Mouse (Mus musculus) C2C12 (cell line): ENCODE results near the gene 4930404H24Rik. TPM values are rescaled to one million over a fixed set of nuclear protein-coding genes. Genes with fewer than 3 reads are reported as not detected.

ENCODE experiments used
- H3K27me3 ChIP-seq: one replicate; pipeline ENCODE4 v1.6.1; 2011; ENCODE audit not compliant: control insufficient read depth, insufficient read depth, insufficient read length
- H3K36me3 ChIP-seq: one replicate; pipeline ENCODE4 v1.6.1; 2011; ENCODE audit not compliant: control insufficient read depth, insufficient read depth
- H3K4me3 ChIP-seq: one replicate; pipeline ENCODE4 v1.5.1; 2011; ENCODE audit warnings: mild to moderate bottlenecking, control low read depth; ENCODE audit not compliant: poor library complexity, insufficient read depth, severe bottlenecking
- H3K79me2 ChIP-seq: one replicate; pipeline ENCODE4 v1.6.1; 2011; ENCODE audit not compliant: control insufficient read depth, insufficient read depth
- H3K79me3 ChIP-seq: one replicate; pipeline ENCODE4 v1.6.1; 2011; ENCODE audit warnings: low read depth, control low read depth
- H3ac ChIP-seq: one replicate; pipeline ENCODE3; 2011; ENCODE audit warnings: low read depth; ENCODE audit not compliant: control insufficient read depth, insufficient read length
- CEBPB ChIP-seq: IDR thresholded peaks from one replicate; pipeline ENCODE4 v1.6.1; 2011; ENCODE audit warnings: low read depth, mild to moderate bottlenecking, control low read depth, moderate library complexity
- CTCF ChIP-seq: IDR thresholded peaks from one replicate; pipeline ENCODE4 v1.5.1; 2011; ENCODE audit not compliant: control insufficient read depth, insufficient read depth, insufficient read length
- FOSL1 ChIP-seq: IDR thresholded peaks from one replicate; pipeline ENCODE4 v1.8.0; 2011; ENCODE audit warnings: mild to moderate bottlenecking, low read length; ENCODE audit not compliant: poor library complexity, insufficient read depth, severe bottlenecking
- MAX ChIP-seq: IDR thresholded peaks from one replicate; pipeline ENCODE4 v1.6.1; 2011; ENCODE audit warnings: mild to moderate bottlenecking, control low read depth
- MYOD1 ChIP-seq: IDR thresholded peaks from one replicate; pipeline ENCODE4 v1.6.1; 2011; ENCODE audit warnings: low read depth; ENCODE audit not compliant: control insufficient read depth, insufficient read length
- MYOG ChIP-seq: IDR thresholded peaks from one replicate; pipeline ENCODE4 v1.6.1; 2011; ENCODE audit not compliant: control insufficient read depth, insufficient read length; ENCODE audit errors: extremely low read depth
- USF1 ChIP-seq: IDR thresholded peaks from one replicate; pipeline ENCODE4 v1.6.1; 2011; ENCODE audit warnings: low read depth, mild to moderate bottlenecking, control low read depth, moderate library complexity
- polyA plus RNA-seq: library from polyadenylated mRNA; unstranded; fragments of >200 nt; fragmentation: generic; extraction: Trizol; gene quantifications from one replicate; pipeline ENCODE4 v1.2.1, GENCODE M21; 2012; ENCODE audit warnings: missing spikeins

The 4930404H24Rik gene
- polyA plus RNA-seq, 1 experiment, result not detected

- no peaks in the 10 kb centered on the region for H3K36me3 ChIP-seq
- H3K79me3 ChIP-seq, result no peaks in the 10 kb centered on the region
- TF ChIP-seq MYOD1, result no peak
- H3K79me2 ChIP-seq, result no peaks in the 10 kb centered on the region
- peaks cover 29% of the 10 kb centered on the region for H3K27me3 ChIP-seq
- no peak overlapping the region for H3ac ChIP-seq
- no peak overlapping the region for H3K4me3 ChIP-seq
Measured at GRCm38 (mm10) chr2:153458022-153458441, 34.6 kb upstream of the 4930404H24Rik start.

GRCm38 (mm10) chr2:153463257-153463656, 29.3 kb upstream of the 4930404H24Rik start:
- Histone ChIP-seq H3ac (no peak overlapping the region), H3K79me3 (no peaks in the 10 kb centered on the region), H3K4me3 (no peak overlapping the region), H3K27me3 (no peaks in the 10 kb centered on the region), H3K36me3 (no peaks in the 10 kb centered on the region), H3K79me2 (no peaks in the 10 kb centered on the region)
- TF ChIP-seq MYOG (no peak), MAX (no peak), CEBPB (no peak), MYOD1 (no peak), CTCF (no peak), FOSL1 (no peak), USF1 (no peak)

- Histone ChIP-seq H3K4me3 (no peak overlapping the region), H3K79me3 (no peaks in the 10 kb centered on the region), H3K79me2 (no peaks in the 10 kb centered on the region), H3K36me3 (no peaks in the 10 kb centered on the region), H3ac (no peak overlapping the region), H3K27me3 (peaks cover 9% of the 10 kb centered on the region)
- TF ChIP-seq MYOD1, result no peak
- TF ChIP-seq CEBPB, result no peak
- TF ChIP-seq MYOG, result no peak
- no peak for TF ChIP-seq FOSL1
- no peak for TF ChIP-seq CTCF
- TF ChIP-seq USF1, result no peak
- TF ChIP-seq MAX, result no peak
Measured at GRCm38 (mm10) chr2:153467372-153467771, 25.2 kb upstream of the 4930404H24Rik start.

- Histone ChIP-seq H3K36me3 (no peaks in the 10 kb centered on the region), H3K27me3 (peaks cover 9% of the 10 kb centered on the region), H3K4me3 (no peak overlapping the region), H3ac (no peak overlapping the region), H3K79me3 (no peaks in the 10 kb centered on the region), H3K79me2 (no peaks in the 10 kb centered on the region)
- TF ChIP-seq MYOD1, result no peak
- no peak for TF ChIP-seq MYOG
- no peak for TF ChIP-seq FOSL1
- TF ChIP-seq CEBPB, result no peak
- no peak for TF ChIP-seq CTCF
Measured at GRCm38 (mm10) chr2:153469317-153469716, 23.3 kb upstream of the 4930404H24Rik start.

DNA sequence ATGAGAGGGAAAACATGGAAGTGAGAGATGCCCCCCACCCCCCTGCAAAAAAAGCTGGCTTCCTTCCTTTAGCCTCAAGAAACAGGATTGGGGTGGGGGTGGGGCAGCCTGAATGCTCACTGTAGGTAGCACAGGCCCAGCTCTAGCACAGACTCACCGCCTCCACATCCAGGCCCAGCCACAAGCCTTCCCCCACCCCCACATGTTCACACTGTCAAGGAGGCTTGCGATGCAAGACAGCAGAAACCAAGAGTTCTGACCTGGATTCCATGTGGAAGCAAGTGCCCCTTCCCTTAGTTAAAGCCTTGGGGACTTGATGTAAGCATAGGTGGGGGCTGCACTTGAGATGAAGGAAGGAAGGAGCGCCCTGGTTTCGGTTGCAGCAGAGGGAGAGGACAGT, 22.8 kb upstream of the 4930404H24Rik start:
- Histone ChIP-seq H3K27me3 (peaks cover 9% of the 10 kb centered on the region), H3K79me3 (no peaks in the 10 kb centered on the region), H3ac (no peak overlapping the region), H3K4me3 (no peak overlapping the region), H3K79me2 (no peaks in the 10 kb centered on the region), H3K36me3 (no peaks in the 10 kb centered on the region)
- TF ChIP-seq MAX (no peak), CTCF (no peak), USF1 (no peak), FOSL1 (no peak), CEBPB (no peak), MYOD1 (no peak), MYOG (no peak)

- no peak overlapping the region for H3K4me3 ChIP-seq
- no peaks in the 10 kb centered on the region for H3K79me2 ChIP-seq
- TF ChIP-seq CTCF (no peak), MYOG (no peak), FOSL1 (no peak), USF1 (no peak), MYOD1 (no peak), CEBPB (no peak), MAX (no peak)
- H3K36me3 ChIP-seq, result no peaks in the 10 kb centered on the region
- no peak overlapping the region for H3ac ChIP-seq
- no peaks in the 10 kb centered on the region for H3K79me3 ChIP-seq
- H3K27me3 ChIP-seq, result peaks cover 9% of the 10 kb centered on the region
Measured at GRCm38 (mm10) chr2:153470983-153471382, 21.6 kb upstream of the 4930404H24Rik start.
